Mouse (Mus musculus) midbrain, embryonic 11.5 days (tissue): ENCODE results near the gene Rnf213. TPM values are rescaled to one million over a fixed set of nuclear protein-coding genes. Genes with fewer than 3 reads are reported as not detected.
"Not testable (repeated sequence)": the region's sequence is repeated elsewhere in the genome, so short reads cannot be mapped to it uniquely, and the experiment has no call there.

Experiments used
- ATAC-seq: fragments of 200-750 bp; cut with Nextera tagmentation; 2 replicates; pipeline ENCODE4 v1.8.0; 2017; ENCODE audit warnings: moderate TSS enrichment, moderate library complexity; ENCODE audit not compliant: low FRiP score
- DNase-seq: peaks from one replicate; pipeline ENCODE4 v3.0.0; 2015; ENCODE audit warnings: low spot score; ENCODE audit errors: missing footprints
- H3K27ac ChIP-seq: fragments of 300-500 bp; sonication (generic); 2 replicates; pipeline ENCODE4 v1.5.1; 2014; ENCODE audit warnings: low read depth, low read length
- H3K27me3 ChIP-seq: fragments of 300-500 bp; sonication (generic); 2 replicates; pipeline ENCODE4 v1.6.1; 2014; ENCODE audit warnings: mild to moderate bottlenecking, low read length, moderate library complexity, mixed read lengths; ENCODE audit not compliant: control insufficient read depth, insufficient read depth
- H3K36me3 ChIP-seq: fragments of 300-500 bp; sonication (generic); 2 replicates; pipeline ENCODE4 v1.6.1; 2014; ENCODE audit warnings: mild to moderate bottlenecking, low read length, moderate library complexity, mixed read lengths; ENCODE audit not compliant: control insufficient read depth, insufficient read depth
- H3K4me1 ChIP-seq: fragments of 300-500 bp; sonication (generic); 2 replicates; pipeline ENCODE4 v1.6.1; 2014; ENCODE audit warnings: low read length; ENCODE audit not compliant: control insufficient read depth, insufficient read depth
- H3K4me2 ChIP-seq: fragments of 300-500 bp; sonication (generic); 2 replicates; pipeline ENCODE4 v1.6.1; 2014; ENCODE audit warnings: mild to moderate bottlenecking, moderate library complexity
- H3K4me3 ChIP-seq: fragments of 300-500 bp; sonication (generic); 2 replicates; pipeline ENCODE4 v1.5.1; 2014; ENCODE audit warnings: low read depth, low read length
- H3K9ac ChIP-seq: fragments of 300-500 bp; sonication (generic); 2 replicates; pipeline ENCODE4 v1.6.1; 2014; ENCODE audit warnings: low read length
- H3K9me3 ChIP-seq: fragments of 300-500 bp; sonication (generic); 2 replicates; pipeline ENCODE4 v1.6.1; 2016; ENCODE audit warnings: low read length; ENCODE audit not compliant: control insufficient read depth
- WGBS: fragments of 180-500 bp; shearing (Covaris S2); extraction: QIAGEN DNeasy Blood & Tissue Kit; methylation state at CpG from one replicate; pipeline ENCODE4 v1.1.7; 2014; 5-methylcytosine and 5-hydroxymethylcytosine counted together
- polyA plus RNA-seq: library from polyadenylated mRNA; unstranded; fragments of >200 nt; fragmentation: Nextera tagmentation; extraction: Ambion mirVana; gene quantifications from 2 replicates; pipeline ENCODE4 v1.2.1, GENCODE M21; 2014

The Rnf213 gene
- polyA plus RNA-seq, 1 experiment from 2014 or later = 1.7 TPM

- H3K4me1 ChIP-seq = peaks cover 3% of the 10 kb centered on the region
- no peak overlapping the region for H3K27ac ChIP-seq
- ATAC-seq = no peak
- DNase-seq = no peak
- H3K9ac ChIP-seq = no peak overlapping the region
- no peaks in the 10 kb centered on the region for H3K9me3 ChIP-seq
- no peak overlapping the region for H3K4me2 ChIP-seq
- peaks cover 17% of the 10 kb centered on the region for H3K27me3 ChIP-seq
- H3K36me3 ChIP-seq = no peaks in the 10 kb centered on the region
- H3K4me3 ChIP-seq = no peak overlapping the region
- WGBS = 82% methylated on average over 4 of the region's 4 CpGs
These were observed 8.0 kb upstream of the Rnf213 start for GRCm38 (mm10) chr11:119384904-119385303.

GRCm38 (mm10) chr11:119386306-119386705 lies 6.6 kb upstream of the Rnf213 start:
- 97% methylated on average over 5 of the region's 5 CpGs for WGBS
- ATAC-seq (no peak), DNase-seq (no peak)
- H3K4me1 ChIP-seq = peaks cover 11% of the 10 kb centered on the region
- H3K4me2 ChIP-seq = no peak overlapping the region
- no peak overlapping the region for H3K9ac ChIP-seq
- no peak overlapping the region for H3K27ac ChIP-seq
- H3K27me3 ChIP-seq = peaks cover 32% of the 10 kb centered on the region
- no peaks in the 10 kb centered on the region for H3K9me3 ChIP-seq
- H3K36me3 ChIP-seq = no peaks in the 10 kb centered on the region
- H3K4me3 ChIP-seq = no peak overlapping the region

- H3K4me2 ChIP-seq, H3K4me3 ChIP-seq, H3K9me3 ChIP-seq, H3K9ac ChIP-seq, DNase-seq, H3K36me3 ChIP-seq, ATAC-seq, H3K27ac ChIP-seq: not testable (repeated sequence)
- Histone ChIP-seq H3K27me3 (peaks cover 41% of the 10 kb centered on the region), H3K4me1 (peaks cover 14% of the 10 kb centered on the region)
- 30% methylated on average over 3 of the region's 3 CpGs for whole genome bisulfite sequencing
These were observed 5.6 kb upstream of the Rnf213 start for GRCm38 (mm10) chr11:119387273-119387672.

- Histone ChIP-seq H3K9ac (peak overlapping the region; percentile 34), H3K4me3 (peak overlapping the region; percentile 45), H3K4me1 (peaks cover 19% of the 10 kb centered on the region), H3K27me3 (peaks cover 66% of the 10 kb centered on the region), H3K36me3 (no peaks in the 10 kb centered on the region), H3K9me3 (no peaks in the 10 kb centered on the region), H3K4me2 (peak overlapping the region; percentile 77), H3K27ac (no peak overlapping the region)
- under 1% methylated on average over 35 of the region's 35 CpGs for WGBS
- no peak for DNase-seq
- ATAC-seq = peak; percentile 62
These were observed 3.0 kb upstream of the Rnf213 start for GRCm38 (mm10) chr11:119389851-119390270.

- Histone ChIP-seq H3K9me3 (no peaks in the 10 kb centered on the region), H3K27me3 (peaks cover 72% of the 10 kb centered on the region), H3K4me3 (peak overlapping the region; percentile 45), H3K27ac (no peak overlapping the region), H3K4me2 (peak overlapping the region; percentile 77), H3K36me3 (no peaks in the 10 kb centered on the region), H3K9ac (peak overlapping the region; percentile 34), H3K4me1 (peaks cover 19% of the 10 kb centered on the region)
- 2% methylated on average over 53 of the region's 53 CpGs for WGBS
- ATAC-seq = peak; percentile 44; the same call in 1 of the 2 replicates
- DNase-seq = peak; percentile 97
These were observed 2.3 kb upstream of the Rnf213 start for GRCm38 (mm10) chr11:119390271-119391231.

GRCm38 (mm10) chr11:119391386-119392000 lies 1.4 kb upstream of the Rnf213 start:
- no peak overlapping the region for H3K4me3 ChIP-seq
- H3K9me3 ChIP-seq = no peaks in the 10 kb centered on the region
- H3K4me1 ChIP-seq = peaks cover 19% of the 10 kb centered on the region
- ATAC-seq = no peak
- WGBS = 27% methylated on average over 7 of the region's 7 CpGs
- no peak overlapping the region for H3K27ac ChIP-seq
- peak; percentile 90 for DNase-seq
- no peak overlapping the region for H3K9ac ChIP-seq
- H3K4me2 ChIP-seq = no peak overlapping the region
- H3K27me3 ChIP-seq = peaks cover 80% of the 10 kb centered on the region
- no peaks in the 10 kb centered on the region for H3K36me3 ChIP-seq

GRCm38 (mm10) chr11:119392001-119392614 lies 792 bp upstream of the Rnf213 start:
- no peak overlapping the region for H3K27ac ChIP-seq
- no peaks in the 10 kb centered on the region for H3K36me3 ChIP-seq
- no peak overlapping the region for H3K9ac ChIP-seq
- ATAC-seq (no peak), DNase-seq (no peak)
- H3K4me2 ChIP-seq = peak overlapping the region; percentile 77; the same call in 1 of the 2 replicates
- no peaks in the 10 kb centered on the region for H3K9me3 ChIP-seq
- peaks cover 83% of the 10 kb centered on the region for H3K27me3 ChIP-seq
- H3K4me1 ChIP-seq = peaks cover 19% of the 10 kb centered on the region
- H3K4me3 ChIP-seq = no peak overlapping the region; the same call in 1 of the 2 replicates
- WGBS = 8% methylated on average over 12 of the region's 12 CpGs

GRCm38 (mm10) chr11:119393483-119393804 lies 544 bp downstream of the Rnf213 start:
- H3K27ac ChIP-seq = no peak overlapping the region
- H3K27me3 ChIP-seq = peaks cover 79% of the 10 kb centered on the region
- WGBS = 29% methylated on average over 7 of the region's 7 CpGs
- H3K9me3 ChIP-seq = no peaks in the 10 kb centered on the region
- peak overlapping the region; percentile 54; the same call in 1 of the 2 replicates for H3K9ac ChIP-seq
- ATAC-seq (no peak), DNase-seq (peak; percentile 91)
- peak overlapping the region; percentile 39 for H3K4me3 ChIP-seq
- peaks cover 19% of the 10 kb centered on the region for H3K4me1 ChIP-seq
- H3K4me2 ChIP-seq = peak overlapping the region; percentile 77
- H3K36me3 ChIP-seq = no peaks in the 10 kb centered on the region
